ENCODE assay signal across 1 mouse cellular context in genomic region chr7:81789095-81789757, GRCm38 (mm10).
TF ChIP-seq lines count a peak whose summit lies in the region.

TSS of gene 3110040N11Rik (minus strand) at chr7:81789478.

TF ChIP-seq in CH12.LX, 34 proteins besides CTCF, POLR2A, EP300 and RAD21 (continued from another document):
- TF ChIP-seq JUN (IDR thresholded peaks at IDR 0.05; ENCODE audit: insufficient read depth, low read depth, low read length): no peak
- TF ChIP-seq MAX (IDR thresholded peaks at IDR 0.05; ENCODE audit: low read length): peak; percentile 78; the same call in 1 of the 2 replicates
- no peak for TF ChIP-seq E2F4 (IDR thresholded peaks at IDR 0.05; ENCODE audit: insufficient replicate concordance, low read depth, low read length)
- no peak for TF ChIP-seq ZNF384 (IDR thresholded peaks at IDR 0.05; ENCODE audit: low read depth, low read length)
- TF ChIP-seq GABPA (IDR thresholded peaks at IDR 0.05; ENCODE audit: insufficient replicate concordance, low read depth, low read length): no peak
- no peak for TF ChIP-seq UBTF (IDR thresholded peaks at IDR 0.05; ENCODE audit: low read depth, low read length)
- TF ChIP-seq ETS1 (conservative IDR thresholded peaks at IDR 0.05; ENCODE audit: low read depth, low read length): no peak
- TF ChIP-seq MAFK (IDR thresholded peaks at IDR 0.05; ENCODE audit: insufficient replicate concordance, low read length): no peak
- TF ChIP-seq TBP (conservative IDR thresholded peaks at IDR 0.05; ENCODE audit: low read depth, low read length): no peak; the same call in 1 of the 2 replicates
- peak; percentile 64; the same call in 1 of the 2 replicates for TF ChIP-seq MXI1 (IDR thresholded peaks at IDR 0.05; ENCODE audit: low read depth, low read length)
- TF ChIP-seq MAZ (IDR thresholded peaks at IDR 0.05; ENCODE audit: low read depth, low read length): no peak
- TF ChIP-seq POLR2AphosphoS2 (IDR thresholded peaks at IDR 0.05; ENCODE audit: low read depth, low read length): peak; percentile 94
